Mouse (Mus musculus) midbrain, embryonic 14.5 days (tissue): Measurements from ENCODE around the gene Myo3a. TPM values are rescaled to one million over a fixed set of nuclear protein-coding genes. Genes with fewer than 3 reads are reported as not detected.

ENCODE experiments used
- ATAC-seq: fragments of 200-750 bp; cut with Nextera tagmentation; 2 replicates; pipeline ENCODE4 v1.8.0; 2017; ENCODE audit warnings: moderate number of reproducible peaks, moderate library complexity; ENCODE audit not compliant: low FRiP score, low TSS enrichment
- DNase-seq: peaks from one replicate; pipeline ENCODE4 v3.0.0-alpha.2; 2015
- H3K27ac ChIP-seq: fragments of 300-500 bp; sonication (generic); replicated peaks from 2 replicates; pipeline ENCODE4 v1.5.1; 2014; ENCODE audit warnings: mild to moderate bottlenecking, low read depth, low read length, moderate library complexity
- H3K27me3 ChIP-seq: fragments of 300-500 bp; sonication (generic); 2 replicates; pipeline ENCODE4 v1.6.1; 2014; ENCODE audit warnings: low read length, control low read depth, mixed read lengths; ENCODE audit not compliant: control insufficient read depth, insufficient read depth
- H3K36me3 ChIP-seq: fragments of 300-500 bp; sonication (generic); 2 replicates; pipeline ENCODE4 v1.6.1; 2014; ENCODE audit warnings: low read length, control low read depth; ENCODE audit not compliant: control insufficient read depth, insufficient read depth
- H3K4me1 ChIP-seq: fragments of 300-500 bp; sonication (generic); 2 replicates; pipeline ENCODE4 v1.6.1; 2014; ENCODE audit warnings: mild to moderate bottlenecking, antibody characterized with exemption, low read length, control low read depth; ENCODE audit not compliant: control insufficient read depth, insufficient read depth
- H3K4me2 ChIP-seq: fragments of 300-500 bp; sonication (generic); 2 replicates; pipeline ENCODE4 v1.6.1; 2014; ENCODE audit warnings: mild to moderate bottlenecking, low read length, moderate library complexity
- H3K4me3 ChIP-seq: fragments of 300-500 bp; sonication (generic); replicated peaks from 2 replicates; pipeline ENCODE4 v1.5.1; 2014; ENCODE audit warnings: low read depth, low read length
- H3K9ac ChIP-seq: fragments of 300-500 bp; sonication (generic); replicated peaks from 2 replicates; pipeline ENCODE4 v1.6.1; 2014; ENCODE audit warnings: mild to moderate bottlenecking, low read length, moderate library complexity
- H3K9me3 ChIP-seq: fragments of 300-500 bp; sonication (generic); 2 replicates; pipeline ENCODE4 v1.6.1; 2016; ENCODE audit warnings: low read length, control low read depth, mixed read lengths; ENCODE audit not compliant: control insufficient read depth
- WGBS: fragments of 180-500 bp; shearing (Covaris S2); extraction: QIAGEN DNeasy Blood & Tissue Kit; methylation state at CpG from one replicate; pipeline ENCODE4 v1.1.7; 2014; 5-methylcytosine and 5-hydroxymethylcytosine counted together
- polyA plus RNA-seq: library from polyadenylated mRNA; unstranded; fragments of >200 nt; fragmentation: Nextera tagmentation; extraction: Ambion mirVana; gene quantifications from 2 replicates; pipeline ENCODE4 v1.2.1, GENCODE M21; 2014

The Myo3a gene
- 0.05 and 0.09 TPM in 2 replicates for polyA plus RNA-seq

GRCm38 (mm10) chr2:22227308-22227707, at the start of gene Myo3a:
Gene Myo3a (plus strand): TSS chr2:22227503.
- WGBS: 3% methylated on average over 21 of the region's 21 CpGs
- ATAC-seq: peak; percentile 37
- peak within 1 kb of the TSS; percentile 54 for H3K4me2 ChIP-seq
- H3K9ac ChIP-seq: no peak within 1 kb of the TSS
- DNase-seq: no peak
- H3K4me3 ChIP-seq: peak within 1 kb of the TSS; percentile 19; the same call in 1 of the 2 replicates
- peaks cover 3% of the 10 kb centered on the region; the same call in 1 of the 2 replicates for H3K4me1 ChIP-seq
- H3K36me3 ChIP-seq: no peaks in the 10 kb centered on the region
- H3K27ac ChIP-seq: no peak within 1 kb of the TSS
- no peaks in the 10 kb centered on the region for H3K9me3 ChIP-seq
- no peaks in the 10 kb centered on the region for H3K27me3 ChIP-seq

DNA sequence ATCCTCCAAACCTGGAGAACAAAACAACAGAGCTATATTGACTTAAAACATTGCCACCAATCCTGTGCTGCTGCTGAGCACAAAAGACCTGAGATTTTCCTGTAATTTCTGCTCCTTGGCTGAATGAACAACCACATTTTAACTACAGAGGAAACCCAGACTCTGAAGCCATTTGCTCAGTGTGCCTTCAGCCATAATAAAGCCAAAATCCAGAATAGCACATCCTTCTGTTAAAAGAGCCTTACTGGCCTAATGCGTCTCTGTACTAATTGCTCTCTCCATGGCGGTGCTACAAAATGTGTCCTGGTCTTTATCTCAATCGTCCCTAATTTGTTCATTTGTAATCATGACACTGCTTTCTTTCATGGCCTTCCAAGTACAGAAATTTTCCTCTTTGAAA, 23.2 kb downstream of the Myo3a start:
- ATAC-seq (no peak), DNase-seq (no peak)
- H3K36me3 ChIP-seq: no peaks in the 10 kb centered on the region
- H3K4me3 ChIP-seq: no peak overlapping the region
- H3K9ac ChIP-seq: no peak overlapping the region
- H3K4me2 ChIP-seq: no peak overlapping the region
- WGBS: 59% methylated on average over 3 of the region's 3 CpGs
- no peaks in the 10 kb centered on the region for H3K27me3 ChIP-seq
- no peaks in the 10 kb centered on the region for H3K9me3 ChIP-seq
- 0 out of 2 replicates have a peak, but pooled peaks cover 5% of the 10 kb centered on the region for H3K4me1 ChIP-seq
- H3K27ac ChIP-seq: peak overlapping the region; percentile 63

DNA sequence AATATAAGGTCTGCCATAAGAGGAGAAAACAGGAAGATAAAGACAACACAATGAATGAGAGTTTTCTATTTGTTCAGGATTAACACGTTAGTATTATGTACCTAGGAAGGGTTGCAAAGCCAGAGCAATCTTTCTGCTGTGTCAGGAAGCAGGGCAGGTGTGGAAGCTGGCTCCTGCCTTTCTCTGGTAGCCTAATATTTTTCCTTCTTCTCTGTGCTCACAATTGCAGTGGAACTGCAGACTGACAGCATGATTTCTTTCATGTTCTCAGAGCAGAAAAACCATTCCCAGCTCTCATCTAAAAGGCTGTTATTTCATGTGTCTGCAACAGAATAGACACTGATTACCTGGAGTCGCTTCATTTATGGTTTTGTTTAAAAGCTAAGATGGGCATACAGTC, 23.7 kb downstream of the Myo3a start:
- DNase-seq (no peak), ATAC-seq (no peak)
- Histone ChIP-seq H3K4me2 (no peak overlapping the region), H3K9ac (no peak overlapping the region), H3K9me3 (no peaks in the 10 kb centered on the region), H3K4me1 (0 out of 2 replicates have a peak, but pooled peaks cover 5% of the 10 kb centered on the region), H3K36me3 (no peaks in the 10 kb centered on the region), H3K27me3 (no peaks in the 10 kb centered on the region), H3K27ac (peak overlapping the region; percentile 27; the same call in 1 of the 2 replicates), H3K4me3 (no peak overlapping the region)
- WGBS: 73% methylated on average over 2 of the region's 2 CpGs

GRCm38 (mm10) chr2:22255600-22255999, 28.3 kb downstream of the Myo3a start:
- Histone ChIP-seq H3K4me1 (0 out of 2 replicates have a peak, but pooled peaks cover 2% of the 10 kb centered on the region), H3K4me2 (no peak overlapping the region), H3K27me3 (no peaks in the 10 kb centered on the region), H3K36me3 (no peaks in the 10 kb centered on the region), H3K27ac (no peak overlapping the region), H3K9ac (no peak overlapping the region), H3K9me3 (no peaks in the 10 kb centered on the region), H3K4me3 (no peak overlapping the region)
- ATAC-seq (no peak), DNase-seq (no peak)

DNA sequence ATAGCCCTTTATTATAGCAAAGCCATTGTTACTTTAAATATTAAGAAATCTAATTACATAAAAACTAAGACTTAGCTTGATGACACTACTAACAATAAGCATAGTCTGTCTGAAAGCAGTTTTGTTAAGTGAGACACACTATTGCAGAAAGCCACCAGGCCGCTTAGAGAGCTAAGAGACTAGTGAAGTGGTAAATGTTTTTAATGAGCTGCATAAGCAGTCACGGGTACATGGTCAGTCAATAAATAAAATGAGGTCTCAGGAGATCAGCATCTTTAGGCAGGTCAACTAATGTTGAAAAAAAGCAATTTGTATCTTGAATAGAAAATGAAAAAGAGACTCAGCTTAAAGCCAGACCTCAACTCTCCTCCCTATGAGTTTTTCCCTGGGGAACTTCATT, 44.3 kb downstream of the Myo3a start:
- Histone ChIP-seq H3K4me1 (no peaks in the 10 kb centered on the region), H3K4me2 (no peak overlapping the region), H3K4me3 (no peak overlapping the region), H3K9me3 (no peaks in the 10 kb centered on the region), H3K9ac (no peak overlapping the region), H3K27ac (no peak overlapping the region), H3K27me3 (no peaks in the 10 kb centered on the region), H3K36me3 (no peaks in the 10 kb centered on the region)
- 59% methylated on average over 2 of the region's 2 CpGs for WGBS
- ATAC-seq (no peak), DNase-seq (no peak)

GRCm38 (mm10) chr2:22285366-22285765, 58.1 kb downstream of the Myo3a start:
- H3K27ac ChIP-seq: no peak overlapping the region
- whole genome bisulfite sequencing: 62% methylated on average over 2 of the region's 2 CpGs
- no peaks in the 10 kb centered on the region for H3K27me3 ChIP-seq
- H3K9me3 ChIP-seq: no peaks in the 10 kb centered on the region
- H3K4me1 ChIP-seq: no peaks in the 10 kb centered on the region
- no peak for DNase-seq
- ATAC-seq: no peak
- H3K36me3 ChIP-seq: no peaks in the 10 kb centered on the region
- no peak overlapping the region for H3K4me3 ChIP-seq
- no peak overlapping the region for H3K4me2 ChIP-seq
- H3K9ac ChIP-seq: no peak overlapping the region

GRCm38 (mm10) chr2:22285777-22286176, 58.5 kb downstream of the Myo3a start:
- no peaks in the 10 kb centered on the region for H3K9me3 ChIP-seq
- H3K4me2 ChIP-seq: no peak overlapping the region
- no peaks in the 10 kb centered on the region for H3K27me3 ChIP-seq
- 79% methylated on average over 1 of the region's 1 CpGs for WGBS
- no peak overlapping the region for H3K27ac ChIP-seq
- H3K9ac ChIP-seq: no peak overlapping the region
- ATAC-seq: no peak
- H3K4me1 ChIP-seq: no peaks in the 10 kb centered on the region
- no peak for DNase-seq
- no peaks in the 10 kb centered on the region for H3K36me3 ChIP-seq
- no peak overlapping the region for H3K4me3 ChIP-seq

- ATAC-seq: peak; percentile 75; the same call in 1 of the 2 replicates
- peak overlapping the region; percentile 63 for H3K27ac ChIP-seq
- no peaks in the 10 kb centered on the region for H3K27me3 ChIP-seq
- 31% methylated on average over 11 of the region's 11 CpGs for WGBS
- peak overlapping the region; percentile 35 for H3K4me2 ChIP-seq
- no peaks in the 10 kb centered on the region for H3K9me3 ChIP-seq
- peak; percentile 63 for DNase-seq
- peaks cover 9% of the 10 kb centered on the region; the same call in 1 of the 2 replicates for H3K4me1 ChIP-seq
- no peaks in the 10 kb centered on the region for H3K36me3 ChIP-seq
- no peak overlapping the region for H3K9ac ChIP-seq
- H3K4me3 ChIP-seq: no peak overlapping the region
Measured at GRCm38 (mm10) chr2:22293579-22294446, 66.5 kb downstream of the Myo3a start.

DNA sequence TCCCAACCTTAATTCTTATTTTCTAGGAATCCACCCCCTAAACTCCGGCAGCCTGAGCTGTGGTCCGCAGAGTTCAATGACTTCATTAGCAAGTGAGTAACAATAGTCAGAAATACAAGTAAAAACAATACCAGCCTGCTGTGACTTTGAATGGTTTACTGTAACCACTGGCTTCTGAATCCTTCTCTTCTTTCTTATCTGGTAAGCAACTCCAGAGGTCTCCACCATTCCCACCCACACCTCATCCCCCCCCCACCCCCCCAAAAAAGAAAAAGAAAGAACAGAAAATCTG, 67.1 kb downstream of the Myo3a start:
- H3K4me3 ChIP-seq: no peak overlapping the region
- WGBS: 5% methylated on average over 2 of the region's 2 CpGs
- H3K4me2 ChIP-seq: no peak overlapping the region
- no peaks in the 10 kb centered on the region for H3K27me3 ChIP-seq
- peak overlapping the region; percentile 63; the same call in 1 of the 2 replicates for H3K27ac ChIP-seq
- no peaks in the 10 kb centered on the region for H3K36me3 ChIP-seq
- DNase-seq: no peak
- H3K9me3 ChIP-seq: no peaks in the 10 kb centered on the region
- peaks cover 9% of the 10 kb centered on the region; the same call in 1 of the 2 replicates for H3K4me1 ChIP-seq
- no peak for ATAC-seq
- H3K9ac ChIP-seq: no peak overlapping the region
